Mouse (Mus musculus) bone marrow, adult 2 months (tissue): ENCODE measurements at regions not wholly inside any gene's neighbourhood (a gene's known extent, or its start where the extent isn't known, plus 50 kb on each side); places are given as distances from the start of the nearest gene placed in this dataset.

Source experiments
- H3K27ac ChIP-seq: fragments of 200-500 bp; 2 replicates; pipeline ENCODE4 v1.5.1; 2012; ENCODE audit warnings: low read depth, mild to moderate bottlenecking, control low read depth, inconsistent platforms, low read length; ENCODE audit not compliant: control insufficient read depth, poor library complexity, insufficient read depth
- H3K4me1 ChIP-seq: fragments of 200-500 bp; 2 replicates; pipeline ENCODE4 v1.6.1; 2011; ENCODE audit warnings: low read length; ENCODE audit not compliant: control insufficient read depth, insufficient read depth
- H3K4me3 ChIP-seq: fragments of 200-500 bp; replicated peaks from 2 replicates; pipeline ENCODE3; 2011; ENCODE audit warnings: mild to moderate bottlenecking, low read depth, low read length, control low read depth; ENCODE audit not compliant: control insufficient read depth
- CTCF ChIP-seq: fragments of 200-500 bp; IDR thresholded peaks from 2 replicates; pipeline ENCODE4 v1.5.1; 2011; ENCODE audit warnings: low read length, control low read depth; ENCODE audit not compliant: control insufficient read depth, insufficient read depth
- POLR2A ChIP-seq: fragments of 200-500 bp; IDR thresholded peaks from 2 replicates; pipeline ENCODE4 v1.6.1; 2011; ENCODE audit warnings: low read depth, mild to moderate bottlenecking, control low read depth, low read length, borderline replicate concordance; ENCODE audit not compliant: control insufficient read depth
- whole genome bisulfite sequencing: fragments of 180-500 bp; shearing (Covaris S2); methylation state at CpG from one replicate; pipeline ENCODE4 v1.1.7; 2018; 5-methylcytosine and 5-hydroxymethylcytosine counted together

DNA sequence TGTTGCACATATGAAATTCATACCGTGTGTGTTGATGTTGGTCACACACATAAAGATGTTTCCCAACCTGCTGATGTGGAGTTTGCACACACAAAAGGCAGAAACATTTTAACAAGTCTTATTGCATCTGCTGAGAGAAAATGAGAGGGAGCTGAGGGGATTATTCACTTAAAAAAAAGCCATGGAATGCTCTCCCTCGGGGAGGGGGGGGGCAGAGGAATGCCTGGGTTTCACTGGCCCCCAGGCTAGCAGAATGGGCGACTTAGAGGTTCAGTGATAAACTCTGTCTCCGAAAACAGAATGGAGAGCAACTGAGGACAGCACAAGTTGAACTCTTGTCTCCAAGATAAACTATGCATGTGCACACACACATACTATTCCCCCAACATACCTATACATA, 392.4 kb upstream of the Id4 start:
- TF ChIP-seq CTCF (no peak), POLR2A (no peak)
- Histone ChIP-seq H3K4me3 (no peak overlapping the region), H3K27ac (no peak overlapping the region), H3K4me1 (no peaks in the 10 kb centered on the region)
- WGBS = 59% methylated on average over 4 of the region's 4 CpGs

DNA sequence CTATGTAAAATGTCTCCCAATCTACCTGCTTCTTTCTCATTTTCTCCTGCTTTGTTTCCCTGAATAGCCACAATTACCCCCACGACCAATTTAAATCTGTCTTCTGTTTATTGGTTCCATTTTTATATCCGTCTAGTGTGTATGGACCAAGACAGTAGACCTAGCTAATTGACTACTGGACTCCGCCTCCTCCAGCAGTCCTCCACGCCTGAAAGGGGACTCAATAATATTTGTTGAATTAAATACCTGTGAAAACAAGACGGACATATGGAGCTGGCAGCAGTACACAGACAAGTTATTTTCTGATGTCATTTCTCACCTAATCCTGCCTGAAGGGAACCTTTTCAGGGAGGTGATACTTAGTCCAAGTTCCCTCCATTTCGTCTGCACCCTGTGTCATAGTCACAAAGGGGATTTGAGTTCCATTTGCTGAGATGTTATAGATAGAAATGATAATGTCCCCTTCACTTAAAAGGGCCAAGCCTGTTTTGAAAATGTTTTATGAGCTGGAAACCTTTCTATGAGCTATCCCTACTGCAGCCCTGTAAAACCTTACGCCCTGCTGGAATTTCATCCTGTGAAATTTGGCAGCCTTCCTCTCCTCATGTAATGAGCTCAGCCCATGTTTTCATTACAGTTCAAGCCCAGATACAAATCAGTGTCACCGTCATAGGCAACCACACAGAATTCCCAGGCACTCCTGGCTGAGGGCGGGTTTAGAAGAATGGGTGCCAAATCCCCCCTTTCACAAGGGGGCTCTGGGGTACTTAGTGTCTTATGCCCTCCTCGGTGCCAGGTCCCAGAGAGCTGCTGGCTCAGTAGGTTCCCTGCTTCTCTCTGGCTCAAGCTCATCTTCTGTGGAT, 391.1 kb upstream of the Id4 start:
- WGBS = 77% methylated on average over 10 of the region's 10 CpGs
- Histone ChIP-seq H3K27ac (no peak overlapping the region), H3K4me3 (no peak overlapping the region), H3K4me1 (no peaks in the 10 kb centered on the region)
- TF ChIP-seq CTCF (no peak), POLR2A (no peak)

GRCm38 (mm10) chr13:47872645-47873044, 388.4 kb upstream of the Id4 start:
- no peak overlapping the region for H3K4me3 ChIP-seq
- TF ChIP-seq CTCF = no peak
- TF ChIP-seq POLR2A = no peak
- 65% methylated on average over 11 of the region's 11 CpGs for WGBS
- H3K27ac ChIP-seq = no peak overlapping the region
- H3K4me1 ChIP-seq = no peaks in the 10 kb centered on the region

- Histone ChIP-seq H3K4me1 (no peaks in the 10 kb centered on the region), H3K4me3 (no peak overlapping the region), H3K27ac (no peak overlapping the region)
- 83% methylated on average over 4 of the region's 4 CpGs for WGBS
- TF ChIP-seq POLR2A = no peak
- TF ChIP-seq CTCF = no peak
Observed at GRCm38 (mm10) chr13:47892569-47892968, 368.5 kb upstream of the Id4 start.

DNA sequence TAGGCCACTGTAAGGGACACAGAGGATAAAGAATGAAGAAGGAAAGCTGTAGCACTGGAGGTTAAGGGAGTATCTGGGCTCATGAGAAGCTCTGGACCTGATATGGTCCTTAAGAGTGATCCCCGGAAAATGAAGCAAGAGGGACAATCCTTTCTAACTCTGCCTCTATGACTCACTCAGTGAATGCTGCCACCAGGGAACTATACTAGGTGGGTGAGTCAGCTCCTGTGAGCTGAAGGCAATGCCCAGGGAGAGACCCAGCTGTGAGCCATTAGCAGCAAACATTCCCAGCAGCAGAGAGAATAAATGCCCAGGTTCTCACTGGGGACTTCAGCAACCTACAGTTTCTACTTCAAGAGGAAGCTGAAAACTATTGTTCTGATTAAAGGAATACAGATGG, 366.7 kb upstream of the Id4 start:
- H3K4me3 ChIP-seq = no peak overlapping the region
- H3K4me1 ChIP-seq = no peaks in the 10 kb centered on the region
- no peak overlapping the region for H3K27ac ChIP-seq
- WGBS = 65% methylated on average over 1 of the region's 1 CpGs
- TF ChIP-seq CTCF (no peak), POLR2A (no peak)

GRCm38 (mm10) chr13:47895256-47895655, 365.8 kb upstream of the Id4 start:
- 71% methylated on average over 6 of the region's 6 CpGs for WGBS
- no peaks in the 10 kb centered on the region for H3K4me1 ChIP-seq
- no peak overlapping the region for H3K27ac ChIP-seq
- TF ChIP-seq POLR2A (no peak), CTCF (no peak)
- H3K4me3 ChIP-seq = no peak overlapping the region

GRCm38 (mm10) chr13:47896646-47897045, 364.4 kb upstream of the Id4 start:
- no peak overlapping the region for H3K4me3 ChIP-seq
- H3K4me1 ChIP-seq = no peaks in the 10 kb centered on the region
- TF ChIP-seq POLR2A = no peak
- no peak for TF ChIP-seq CTCF
- 84% methylated on average over 4 of the region's 4 CpGs for WGBS
- no peak overlapping the region for H3K27ac ChIP-seq

DNA sequence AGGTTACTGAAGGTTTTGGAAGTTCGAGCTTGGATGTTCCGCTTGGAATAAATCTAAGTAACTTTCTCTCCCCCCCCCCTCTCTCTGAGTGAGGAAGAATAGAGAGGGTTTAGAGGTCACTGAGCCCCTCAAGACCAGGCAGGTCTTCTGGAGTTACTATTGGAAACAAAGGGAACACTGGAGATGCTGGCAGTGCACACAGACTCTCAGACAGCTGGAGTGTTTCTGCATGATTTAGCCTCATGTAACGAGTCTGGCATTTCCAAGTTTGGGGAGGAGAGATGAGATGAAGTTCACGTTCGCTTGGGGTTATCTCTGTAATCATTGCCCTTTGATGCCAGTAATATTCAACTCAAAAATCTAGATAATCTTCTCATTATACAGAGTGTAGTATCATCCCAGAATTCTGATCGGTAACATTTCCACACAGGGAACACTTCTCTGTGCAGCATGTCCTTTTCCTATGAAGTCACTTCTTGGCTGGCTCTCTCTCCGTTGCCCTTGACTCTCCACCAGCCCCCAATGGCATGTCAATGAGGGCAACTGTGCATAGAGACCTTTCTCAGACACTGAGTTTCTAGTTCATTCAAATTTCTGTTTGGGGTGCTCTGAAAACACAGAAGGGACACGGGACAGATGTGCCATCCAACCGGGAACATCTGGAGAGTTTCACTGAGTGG, 351.0 kb upstream of the Id4 start:
- 76% methylated on average over 9 of the region's 9 CpGs for WGBS
- Histone ChIP-seq H3K4me1 (no peaks in the 10 kb centered on the region), H3K4me3 (no peak overlapping the region), H3K27ac (no peak overlapping the region)
- TF ChIP-seq POLR2A (no peak), CTCF (no peak)
